Mouse (Mus musculus) liver, embryonic 14.5 days (tissue): ENCODE data around the gene Mroh3. TPM values are rescaled to one million over a fixed set of nuclear protein-coding genes. Genes with fewer than 3 reads are reported as not detected.

ENCODE experiments used
- ATAC-seq: fragments of 200-750 bp; cut with Nextera tagmentation; 2 replicates; pipeline ENCODE4 v1.8.0; 2017; ENCODE audit warnings: moderate number of reproducible peaks, mild to moderate bottlenecking, moderate library complexity; ENCODE audit not compliant: insufficient read depth
- DNase-seq, 3 experiments: peaks; one replicate each; pipeline ENCODE4 v3.0.0-alpha.2; 2012 to 2013; ENCODE audit warnings: low read depth in 3 of 3, low spot score in 3 of 3
- H3K27ac ChIP-seq: fragments of 300-500 bp; sonication (generic); 2 replicates; pipeline ENCODE4 v1.5.1; 2014; ENCODE audit warnings: moderate library complexity, mild to moderate bottlenecking, control low read depth, inconsistent platforms
- H3K27me3 ChIP-seq: fragments of 300-500 bp; sonication (generic); 2 replicates; pipeline ENCODE4 v1.6.1; 2014; ENCODE audit warnings: mild to moderate bottlenecking, low read length, moderate library complexity; ENCODE audit not compliant: control insufficient read depth, insufficient read depth
- H3K36me3 ChIP-seq: fragments of 300-500 bp; sonication (generic); replicated peaks from 2 replicates; pipeline ENCODE4 v1.6.1; 2014; ENCODE audit warnings: low read depth; ENCODE audit not compliant: control insufficient read depth, insufficient read depth
- H3K4me1 ChIP-seq, 2 experiments: fragments of 200-500 bp in 1 of 2; fragments of 300-500 bp in 1 of 2; sonication (generic) in 1 of 2; replicated peaks; 2 replicates each; pipeline ENCODE4 v1.6.1; 2012 to 2014; ENCODE audit warnings: antibody characterized with exemption in 1 of 2, inconsistent platforms in 1 of 2, low read length in 1 of 2; ENCODE audit not compliant: control insufficient read depth in 2 of 2, insufficient read depth in 2 of 2
- H3K4me2 ChIP-seq: fragments of 300-500 bp; sonication (generic); 2 replicates; pipeline ENCODE4 v1.6.1; 2014; ENCODE audit warnings: low read depth, mild to moderate bottlenecking, control low read depth, moderate library complexity
- H3K4me3 ChIP-seq, 2 experiments: fragments of 200-500 bp in 1 of 2; fragments of 300-500 bp in 1 of 2; sonication (generic) in 1 of 2; 2 replicates each; pipeline ENCODE4 v1.5.1; 2012 to 2014; ENCODE audit warnings: low read depth in 2 of 2, low read length in 2 of 2, mild to moderate bottlenecking in 2 of 2, control low read depth in 1 of 2, inconsistent platforms in 1 of 2, moderate library complexity in 1 of 2; ENCODE audit not compliant: insufficient read depth in 1 of 2
- H3K9ac ChIP-seq: fragments of 300-500 bp; sonication (generic); replicated peaks from 2 replicates; pipeline ENCODE4 v1.6.1; 2014; ENCODE audit warnings: mild to moderate bottlenecking, control low read depth, moderate library complexity
- H3K9me3 ChIP-seq: fragments of 300-500 bp; sonication (generic); 2 replicates; pipeline ENCODE4 v1.6.1; 2016; ENCODE audit warnings: low read length, mixed read lengths; ENCODE audit not compliant: control insufficient read depth
- CTCF ChIP-seq: IDR thresholded peaks from 2 replicates; pipeline ENCODE4 v1.5.1; 2016; ENCODE audit warnings: antibody characterized with exemption, low read depth, control low read depth
- EP300 ChIP-seq: IDR thresholded peaks from 2 replicates; pipeline ENCODE4 v1.6.1; 2016; ENCODE audit warnings: antibody characterized with exemption, low read depth
- WGBS: fragments of 180-500 bp; shearing (Covaris S2); extraction: QIAGEN DNeasy Blood & Tissue Kit; methylation state at CpG from one replicate; pipeline ENCODE4 v1.1.7; 2014; ENCODE audit not compliant: insufficient replicate concordance; 5-methylcytosine and 5-hydroxymethylcytosine counted together
- polyA plus RNA-seq, 2 experiments: library from polyadenylated mRNA; depleted of rRNA in 1 of 2; stranded (reverse) in 1 of 2; unstranded in 1 of 2; fragments of >200 nt; fragmentation: Nextera tagmentation in 1 of 2; extraction: Ambion mirVana in 1 of 2; gene quantifications; 2 replicates each; pipeline versions ENCODE4 v1.2.1 to v1.2.3; 2012 to 2014

The Mroh3 gene
- polyA plus RNA-seq, 2 experiments: 0.15 TPM; not detected in 1

DNA sequence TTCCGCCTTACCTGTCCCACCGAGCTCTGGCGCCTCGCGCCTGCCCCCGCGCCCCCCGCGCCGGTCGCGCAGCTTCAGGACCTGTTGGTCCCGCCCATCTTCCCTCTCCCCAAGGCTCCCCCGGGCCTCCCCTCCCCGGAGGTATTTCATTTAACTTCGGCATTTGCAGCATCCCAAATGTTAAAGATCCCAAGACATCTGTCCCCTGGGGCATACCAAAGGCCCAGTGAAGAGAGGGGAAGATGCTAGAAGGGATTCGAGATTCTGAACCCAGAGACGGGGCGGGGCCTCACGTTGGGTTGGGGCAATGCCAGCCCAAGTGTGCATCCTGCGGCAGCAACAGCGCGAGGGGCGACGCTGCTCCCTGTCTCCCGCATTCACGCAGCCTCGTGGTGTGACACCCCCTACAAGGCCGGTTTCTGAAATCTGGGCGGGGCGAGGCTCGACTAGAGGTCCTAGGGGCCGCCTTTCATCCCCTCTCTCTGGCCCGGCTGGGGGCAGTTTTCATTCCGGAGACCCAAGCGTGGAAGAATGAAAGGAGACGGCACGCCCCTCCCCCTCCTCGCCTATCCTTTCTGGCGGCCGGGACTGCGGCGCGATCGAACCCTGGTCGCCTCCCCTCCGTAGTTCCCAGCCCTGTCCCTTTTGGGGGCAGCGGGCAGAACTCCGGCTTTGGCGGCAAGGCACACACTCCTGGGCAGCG is 21.4 kb upstream of the Mroh3 start, which contains the start of gene Inava:
Inava (minus strand) TSS at position 373 of the 703 bp plus-strand sequence.
- Histone ChIP-seq H3K27me3 (peaks cover 50% of the 10 kb centered on the region), H3K9me3 (no peaks in the 10 kb centered on the region), H3K4me3 (peak within 1 kb of the TSS; percentile 32 to 52), H3K27ac (no peak within 1 kb of the TSS), H3K36me3 (no peaks in the 10 kb centered on the region), H3K9ac (no peak within 1 kb of the TSS), H3K4me2 (peak within 1 kb of the TSS; percentile 71), H3K4me1 (0 out of 4 replicates have a peak, but pooled peaks cover 0 to 6% of the 10 kb centered on the region in 2 experiments)
- 1% methylated on average over 50 of the region's 51 CpGs for WGBS
- DNase-seq: no peak
- ATAC-seq: peak; percentile 39; the same call in 1 of the 2 replicates
- TF ChIP-seq EP300 (no peak), CTCF (0 out of 2 replicates have a peak, but pooled peaks have one; percentile 63)

DNA sequence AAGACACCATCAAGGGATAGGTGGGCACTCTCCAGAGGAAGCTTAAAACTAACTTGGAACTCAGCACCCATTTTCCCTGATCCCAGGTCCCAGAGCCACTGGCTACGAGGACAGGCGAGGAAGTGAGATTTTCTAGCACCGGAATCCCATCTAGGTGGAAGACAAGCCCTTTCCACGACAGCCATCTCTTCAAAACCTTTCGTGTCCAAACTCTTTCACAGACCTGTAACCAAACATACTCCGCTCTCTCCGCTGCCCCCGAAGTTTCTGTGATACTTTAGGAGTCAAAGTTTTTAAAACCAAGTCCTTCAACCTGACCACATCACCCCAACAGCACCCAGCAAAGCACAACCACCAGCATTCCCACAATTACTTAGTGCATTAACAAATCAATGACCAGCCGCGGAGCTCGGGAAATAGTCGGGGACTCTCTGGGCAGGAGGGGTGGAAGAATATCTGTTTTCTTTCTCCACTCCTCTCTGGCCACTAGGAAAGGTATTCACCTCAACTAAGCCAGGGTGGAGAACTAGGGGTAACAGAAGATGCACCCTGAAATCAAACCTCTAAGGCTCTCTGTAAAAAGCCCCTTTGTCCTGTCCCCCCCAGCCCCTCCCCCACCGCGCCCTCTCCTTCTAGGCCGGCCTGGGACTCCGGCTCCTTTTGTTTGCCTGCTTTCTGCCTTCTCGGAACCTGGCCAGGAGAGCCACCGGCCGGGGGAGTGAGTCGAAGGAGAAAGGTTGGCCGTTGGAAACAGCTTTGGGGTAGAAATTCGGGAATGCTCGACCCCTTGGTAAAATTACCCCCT is 20.6 kb upstream of the Mroh3 start:
- no peak for TF ChIP-seq CTCF
- TF ChIP-seq EP300: no peak
- DNase-seq (no peak), ATAC-seq (no peak)
- Histone ChIP-seq H3K36me3 (no peaks in the 10 kb centered on the region), H3K4me1 (peaks cover 0 to 10% of the 10 kb centered on the region in 2 experiments; a peak in 2 of 4 replicates), H3K9ac (no peak overlapping the region), H3K4me3 (peak overlapping the region in 1 of 2 experiments; percentile 52; a peak in 3 of 4 replicates), H3K27me3 (peaks cover 50% of the 10 kb centered on the region), H3K4me2 (peak overlapping the region; percentile 71), H3K27ac (no peak overlapping the region), H3K9me3 (no peaks in the 10 kb centered on the region)
- WGBS: 4% methylated on average over 23 of the region's 23 CpGs

DNA sequence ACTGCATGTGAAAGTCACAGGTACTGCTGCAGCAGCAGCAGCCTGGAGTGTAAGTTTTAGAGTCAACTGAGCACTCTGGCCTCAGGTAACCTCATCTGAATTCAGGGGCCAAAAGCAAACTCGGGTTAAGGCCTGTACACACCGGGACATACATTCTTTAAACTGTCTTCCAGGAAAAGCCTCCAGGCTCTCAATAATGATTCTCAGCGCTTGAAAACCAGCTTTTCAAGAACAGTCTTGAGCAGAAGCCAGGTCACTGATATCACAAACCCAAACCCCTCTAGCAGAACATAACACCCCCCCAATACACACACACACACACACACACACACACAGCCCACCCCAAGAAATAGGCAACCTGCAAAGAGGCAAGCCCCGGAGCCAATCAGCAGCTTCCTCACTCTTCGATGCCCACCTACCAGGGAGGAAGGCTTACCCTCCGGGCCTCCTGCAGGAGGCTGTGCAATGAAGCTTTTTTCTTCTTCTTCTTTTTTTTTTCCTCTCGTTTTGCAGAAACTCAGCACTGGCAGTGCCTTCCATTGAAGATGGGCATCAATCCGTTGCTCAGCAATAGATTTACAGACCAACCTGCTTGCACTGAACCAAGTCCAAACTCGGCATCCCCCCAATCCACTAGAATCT is 19.8 kb upstream of the Mroh3 start:
- H3K36me3 ChIP-seq: no peaks in the 10 kb centered on the region
- WGBS: 4% methylated on average over 9 of the region's 9 CpGs
- H3K4me1 ChIP-seq: peaks cover 0 to 15% of the 10 kb centered on the region in 2 experiments; a peak in 2 of 4 replicates

GRCm38 (mm10) chr1:136231596-136231995 is 19.0 kb upstream of the Mroh3 start:
- H3K9ac ChIP-seq: no peak overlapping the region
- no peak overlapping the region for H3K27ac ChIP-seq
- peaks cover 50% of the 10 kb centered on the region for H3K27me3 ChIP-seq

More for the DNA sequence above, 19.8 kb upstream of the Mroh3 start:
- H3K9me3 ChIP-seq: no peaks in the 10 kb centered on the region
- DNase-seq (no peak), ATAC-seq (no peak)
- H3K27ac ChIP-seq: no peak overlapping the region
- TF ChIP-seq CTCF: no peak
- TF ChIP-seq EP300: no peak
- H3K4me3 ChIP-seq: no peak overlapping the region
- H3K27me3 ChIP-seq: peaks cover 50% of the 10 kb centered on the region
- no peak overlapping the region for H3K4me2 ChIP-seq
- no peak overlapping the region for H3K9ac ChIP-seq

More at GRCm38 (mm10) chr1:136231596-136231995, 19.0 kb upstream of the Mroh3 start:
- DNase-seq: no peak
- peaks cover 0 to 15% of the 10 kb centered on the region in 2 experiments; a peak in 2 of 4 replicates for H3K4me1 ChIP-seq
- no peak overlapping the region for H3K4me2 ChIP-seq
- no peaks in the 10 kb centered on the region for H3K9me3 ChIP-seq
- TF ChIP-seq EP300 (no peak), CTCF (no peak)
- WGBS: 7% methylated on average over 6 of the region's 6 CpGs
- H3K36me3 ChIP-seq: no peaks in the 10 kb centered on the region
- no peak for ATAC-seq
- no peak overlapping the region for H3K4me3 ChIP-seq
